Mouse (Mus musculus) erythroid progenitor cell, adult 5-6 weeks (primary cell): ENCODE results near the gene Psmd13. TPM values are rescaled to one million over a fixed set of nuclear protein-coding genes. Genes with fewer than 3 reads are reported as not detected.
A peak's percentile ranks its signal among the peaks of the same experiment; 100 is the strongest.

Experiments
- ATAC-seq: replicated peaks from 2 replicates; pipeline ENCODE4 v1.8.0; 2016; ENCODE audit warnings: moderate number of reproducible peaks, mild to moderate bottlenecking, moderate TSS enrichment, inconsistent platforms; ENCODE audit not compliant: poor library complexity, low FRiP score, severe bottlenecking
- total RNA-seq, 2 experiments: library from RNA; stranded (forward) in 1 of 2; stranded (reverse) in 1 of 2; fragments of 150-400 nt in 1 of 2; fragments of 186-747, 209-891 nt in 1 of 2; gene quantifications; 2 replicates each; pipeline versions ENCODE4 v1.2.3 to v1.2.4; 2015 to 2017; ENCODE audit warnings: low replicate concordance in 2 of 2

Gene Psmd13
- total RNA-seq, 2 experiments from 2014 or later: 74.2 to 162 TPM

DNA sequence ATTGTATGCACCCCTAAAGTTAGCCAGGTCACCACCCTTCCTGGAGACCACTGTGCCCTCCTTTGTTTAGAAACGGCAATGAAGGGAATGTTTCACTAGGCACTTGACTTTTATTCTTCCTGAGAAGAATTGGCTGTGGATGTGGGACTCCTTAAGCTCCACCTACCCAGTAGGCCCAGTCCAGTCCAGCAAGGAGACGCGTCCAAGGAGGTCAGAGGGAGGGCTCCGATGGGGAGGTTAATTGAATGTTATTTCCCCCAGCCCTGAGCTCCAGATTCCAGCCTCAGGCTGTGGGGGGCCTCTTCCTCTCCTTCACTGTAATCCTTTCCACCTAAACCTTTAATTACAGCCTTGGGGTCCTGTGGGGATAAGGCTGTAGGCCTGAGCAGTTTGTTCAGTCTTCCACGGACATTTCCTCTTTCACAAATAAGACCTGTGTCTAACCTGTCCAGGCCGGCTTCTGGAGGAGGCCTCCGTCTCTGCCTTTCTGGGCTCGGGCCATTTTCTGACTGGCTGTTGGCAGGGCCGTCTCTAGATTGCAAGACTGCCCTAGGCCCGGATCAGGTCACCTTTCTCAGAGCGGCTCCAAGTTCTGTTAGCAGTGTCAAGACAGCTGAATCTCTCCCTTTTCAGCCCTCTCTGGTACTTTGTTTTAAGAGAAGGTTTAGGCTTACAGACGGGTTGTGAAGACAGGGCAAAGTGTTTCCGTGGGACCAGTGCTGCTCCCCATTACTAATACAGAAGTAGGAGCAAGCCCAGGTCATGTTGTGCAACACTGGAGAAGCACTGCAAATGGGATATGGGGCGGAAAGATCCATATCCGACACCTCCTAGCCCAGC, 20.5 kb downstream of the Psmd13 start:
- ATAC-seq: no peak

DNA sequence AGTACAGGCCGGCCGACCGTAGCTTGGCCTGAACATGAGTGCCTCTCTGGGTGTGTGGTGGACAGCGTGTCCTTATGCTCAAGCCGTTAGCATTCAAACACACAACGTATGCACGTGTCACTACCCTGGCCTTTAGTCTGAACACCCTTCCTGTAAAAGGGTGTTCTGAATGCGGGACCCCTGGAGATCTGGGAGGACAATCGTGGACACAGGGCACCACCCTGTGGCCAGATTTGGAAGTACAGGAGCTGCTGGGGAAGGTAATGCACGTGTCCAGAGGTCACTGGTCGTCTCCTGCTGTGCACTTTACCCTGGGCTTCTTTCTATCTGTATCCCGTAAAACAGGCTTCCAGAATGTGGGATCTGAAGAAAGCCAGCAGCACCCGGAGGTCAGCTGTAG, 21.4 kb downstream of the Psmd13 start:
- peak; percentile 67 for ATAC-seq

DNA sequence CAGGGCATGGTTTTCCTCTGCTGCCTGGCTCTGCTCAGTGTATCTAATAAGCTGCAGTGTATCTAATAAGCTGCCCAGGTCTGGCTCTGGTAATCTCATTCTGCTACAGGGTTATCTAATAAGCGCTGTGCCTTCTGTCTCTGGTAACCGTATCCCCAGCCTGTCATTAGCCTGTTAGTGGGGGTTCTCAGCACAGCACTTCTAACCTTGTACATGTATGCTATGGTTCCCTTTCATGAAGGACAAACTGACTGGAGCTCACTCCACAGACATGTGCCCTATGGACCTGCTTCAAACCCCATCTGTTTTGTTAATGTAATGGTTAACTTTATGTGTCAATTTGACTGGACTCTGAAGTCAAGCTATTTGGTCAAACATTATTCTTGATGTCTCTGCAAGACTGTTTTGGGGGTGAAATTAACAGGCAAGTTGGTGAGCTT, 23.9 kb downstream of the Psmd13 start:
- no peak for ATAC-seq

DNA sequence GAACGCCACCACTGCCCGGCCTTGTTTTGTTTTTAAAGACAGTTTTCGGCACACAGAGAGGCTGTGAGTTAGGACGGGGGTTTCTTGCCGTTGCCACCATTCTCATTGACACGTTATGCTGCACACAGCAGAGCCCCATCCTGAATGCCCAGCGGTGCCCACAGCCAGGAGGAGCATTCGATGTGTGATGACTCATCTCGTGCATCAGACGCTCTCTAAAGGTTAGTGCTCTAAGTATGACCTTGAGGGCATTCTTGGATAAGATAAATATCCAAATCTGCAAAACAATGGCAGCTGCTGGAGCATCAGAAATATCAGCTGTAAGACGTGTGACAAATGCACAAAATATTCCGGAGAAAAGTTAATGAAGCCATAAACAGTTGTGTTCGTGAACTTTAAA, 25.4 kb downstream of the Psmd13 start:
- no peak for ATAC-seq

DNA sequence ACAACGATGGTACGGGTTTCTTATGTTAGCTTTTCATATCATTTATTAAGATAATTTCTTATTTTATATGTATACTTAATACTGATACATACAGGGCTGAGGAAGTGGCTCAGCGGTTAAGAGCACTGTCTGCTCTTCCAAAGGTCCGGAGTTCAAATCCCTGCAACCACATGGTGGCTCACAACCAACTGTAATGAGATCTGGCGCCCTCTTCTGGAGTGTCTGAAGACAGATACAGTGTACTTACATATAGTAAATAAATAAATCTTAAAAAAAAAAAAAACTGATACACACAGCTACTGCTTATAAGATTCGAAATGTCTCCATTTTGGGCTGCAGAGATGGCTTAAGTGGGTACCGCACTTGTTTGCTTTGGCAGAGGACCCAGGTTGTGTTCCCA, 25.9 kb downstream of the Psmd13 start:
- no peak for ATAC-seq

DNA sequence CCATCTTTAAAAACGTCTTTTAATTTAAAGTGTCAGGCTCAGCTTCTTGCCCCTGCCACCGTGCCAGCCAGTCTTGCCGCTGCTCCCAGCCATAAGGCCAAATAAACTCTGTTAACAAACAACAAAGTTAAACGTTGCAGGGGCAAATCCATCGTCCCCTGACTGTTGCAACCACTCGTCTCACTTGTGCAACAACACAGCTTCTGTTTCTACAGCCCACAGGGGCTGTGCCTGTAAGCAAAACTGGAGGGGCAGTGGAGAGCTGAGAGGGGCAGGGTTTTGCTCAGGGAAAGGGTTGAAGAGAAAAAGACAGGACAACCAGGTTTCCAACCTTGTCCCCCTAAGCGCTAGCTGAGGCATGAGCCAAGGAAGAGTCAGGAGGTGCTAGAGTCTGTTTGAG, 26.4 kb downstream of the Psmd13 start:
- ATAC-seq: no peak

- peak; percentile 65 for ATAC-seq
Observed at GRCm38 (mm10) chr7:140908634-140909107, 26.9 kb downstream of the Psmd13 start.

DNA sequence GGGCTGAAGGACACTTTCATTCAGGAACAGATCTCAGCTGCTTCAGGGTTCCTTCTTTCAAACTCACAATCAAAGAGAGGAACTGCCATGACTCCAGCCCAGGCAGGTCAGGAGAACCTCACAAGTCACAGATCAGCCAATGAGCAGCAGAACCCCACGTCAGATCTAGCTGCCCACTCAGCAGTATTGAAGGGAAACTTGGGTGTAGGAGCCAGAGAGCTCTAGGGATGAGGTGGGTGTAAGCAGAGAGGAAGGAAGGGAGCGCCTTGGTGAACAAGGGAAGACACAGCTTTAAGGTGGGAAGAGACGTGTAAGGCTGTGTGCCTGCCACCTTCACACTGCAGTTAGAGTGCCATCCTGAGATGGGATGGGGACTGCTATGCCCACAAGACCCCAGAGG, 30.5 kb downstream of the Psmd13 start:
- ATAC-seq: no peak

GRCm38 (mm10) chr7:140912846-140913482, 31.2 kb downstream of the Psmd13 start:
- no peak for ATAC-seq

- ATAC-seq: no peak
Observed at GRCm38 (mm10) chr7:140914031-140914690, 32.4 kb downstream of the Psmd13 start.

DNA sequence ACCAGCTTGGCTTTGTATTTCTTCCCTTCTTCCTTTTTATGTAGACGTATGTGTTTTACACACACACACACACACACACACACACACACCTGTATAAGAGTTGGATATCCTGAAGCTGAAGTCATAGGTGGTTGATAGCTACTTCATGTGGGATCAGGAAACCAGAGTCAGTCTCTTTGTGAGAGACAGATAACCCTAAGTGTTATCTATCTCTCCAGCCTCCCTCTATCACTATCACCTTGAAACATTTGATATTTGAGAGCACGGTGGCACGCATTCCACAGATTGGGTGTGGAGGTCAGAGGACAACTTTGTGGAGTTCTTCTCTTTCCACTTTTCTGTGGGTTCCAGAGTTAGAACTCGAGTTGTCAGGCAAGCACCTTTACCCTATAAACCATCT, 38.1 kb downstream of the Psmd13 start:
- ATAC-seq: no peak

GRCm38 (mm10) chr7:140920418-140921029, 38.8 kb downstream of the Psmd13 start, which contains the start of gene Nlrp6:
Nlrp6 (plus strand) TSS chr7:140920902.
- no peak for ATAC-seq

DNA sequence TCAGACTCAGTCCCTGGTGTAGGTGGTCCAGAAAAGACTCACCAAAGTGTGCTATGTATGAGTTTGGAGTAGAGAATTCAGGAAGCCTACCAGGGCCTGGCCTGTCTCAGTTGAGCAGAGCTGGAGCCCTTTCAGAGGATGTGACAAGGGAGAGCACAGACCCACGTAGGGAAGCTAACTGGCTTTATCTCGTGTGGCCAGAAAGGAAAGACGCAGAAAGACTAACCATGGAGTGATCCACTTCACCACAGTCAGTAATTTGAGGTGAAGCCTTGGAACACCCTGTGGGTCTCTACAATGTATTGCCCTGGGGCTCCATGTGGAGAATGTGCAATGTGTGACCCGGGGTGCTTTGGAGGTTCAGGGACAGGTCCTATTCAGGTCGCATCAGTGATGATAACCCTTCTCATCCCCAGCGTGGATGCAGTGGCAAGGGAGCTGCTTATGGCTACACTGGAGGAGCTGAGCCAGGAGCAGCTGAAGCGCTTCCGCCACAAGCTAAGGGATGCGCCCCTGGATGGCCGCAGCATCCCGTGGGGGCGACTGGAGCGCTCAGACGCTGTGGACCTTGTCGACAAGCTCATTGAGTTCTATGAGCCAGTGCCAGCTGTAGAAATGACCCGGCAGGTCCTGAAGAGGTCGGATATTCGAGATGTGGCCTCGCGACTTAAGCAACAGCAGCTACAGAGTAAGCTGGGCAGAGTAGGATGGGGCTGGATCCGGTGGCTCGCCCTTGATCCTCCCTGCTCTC, 39.6 kb downstream of the Psmd13 start:
- ATAC-seq: no peak

GRCm38 (mm10) chr7:140922398-140923069, 40.8 kb downstream of the Psmd13 start:
- no peak for ATAC-seq

GRCm38 (mm10) chr7:140923070-140923775, 41.5 kb downstream of the Psmd13 start:
- ATAC-seq: no peak

- no peak for ATAC-seq
Observed at GRCm38 (mm10) chr7:140927181-140927580, 45.4 kb downstream of the Psmd13 start.

DNA sequence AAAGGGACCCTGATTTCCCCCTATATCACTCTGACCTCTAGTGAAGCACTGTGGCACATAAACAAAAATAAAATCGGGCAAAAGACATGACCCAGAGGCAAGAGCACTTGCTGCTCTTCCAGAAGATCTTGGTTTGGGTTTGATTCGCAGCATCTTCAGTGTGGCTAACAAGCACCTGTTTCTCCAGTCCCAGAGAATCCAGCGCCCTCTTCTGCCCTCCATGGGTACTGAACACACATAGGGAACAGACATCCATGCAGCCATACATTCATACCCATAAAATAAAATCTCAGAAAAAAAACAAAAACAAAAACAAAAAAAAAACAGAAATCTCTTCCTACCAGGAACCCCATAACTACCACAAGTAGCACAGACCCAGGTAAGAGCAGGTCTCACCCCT, 56.7 kb downstream of the Psmd13 start:
- ATAC-seq: no peak

GRCm38 (mm10) chr7:140938896-140939295, 57.1 kb downstream of the Psmd13 start:
- no peak for ATAC-seq
